Mouse (Mus musculus): ENCODE data around the gene Edn2. TPM values are rescaled to one million over a fixed set of nuclear protein-coding genes. Genes with fewer than 3 reads are reported as not detected.

The Edn2 gene
- polyA plus RNA-seq, 1 experiment = not detected

GRCm38 (mm10) chr4:120128033-120128432 is 33.0 kb upstream of the Edn2 start:
- H3K36me3 ChIP-seq (ENCODE audit: control insufficient read depth, insufficient read depth, low read length) = no peaks in the 10 kb centered on the region
- no peak overlapping the region for H3K27ac ChIP-seq (ENCODE audit: control insufficient read depth, insufficient read depth, low read depth, low read length)
- no peak for TF ChIP-seq CTCF (IDR thresholded peaks at IDR 0.05; ENCODE audit: control insufficient read depth, insufficient read depth, insufficient replicate concordance, low read depth, low read length)
- TF ChIP-seq POLR2A (IDR thresholded peaks at IDR 0.05; ENCODE audit: control insufficient read depth, low read depth, low read length) = no peak
- no peaks in the 10 kb centered on the region; the same call in 1 of the 2 replicates for H3K4me1 ChIP-seq (ENCODE audit: control insufficient read depth, insufficient read depth, low read length)
- no peaks in the 10 kb centered on the region for H3K27me3 ChIP-seq (ENCODE audit: control insufficient read depth, insufficient read depth, low read length)
- H3K4me3 ChIP-seq (ENCODE audit: control insufficient read depth, low read depth, low read length) = no peak overlapping the region

GRCm38 (mm10) chr4:120129233-120129885 is 31.6 kb upstream of the Edn2 start:
- no peaks in the 10 kb centered on the region for H3K36me3 ChIP-seq (ENCODE audit: control insufficient read depth, insufficient read depth, low read length)
- H3K4me1 ChIP-seq (ENCODE audit: control insufficient read depth, insufficient read depth, low read length) = no peaks in the 10 kb centered on the region; the same call in 1 of the 2 replicates
- no peaks in the 10 kb centered on the region for H3K27me3 ChIP-seq (ENCODE audit: control insufficient read depth, insufficient read depth, low read length)
- H3K4me3 ChIP-seq (ENCODE audit: control insufficient read depth, low read depth, low read length) = no peak overlapping the region
- no peak overlapping the region for H3K27ac ChIP-seq (ENCODE audit: control insufficient read depth, insufficient read depth, low read depth, low read length)
- no peak for TF ChIP-seq POLR2A (IDR thresholded peaks at IDR 0.05; ENCODE audit: control insufficient read depth, low read depth, low read length)
- peak; percentile 93; the same call in 1 of the 2 replicates for TF ChIP-seq CTCF (IDR thresholded peaks at IDR 0.05; ENCODE audit: control insufficient read depth, insufficient read depth, insufficient replicate concordance, low read depth, low read length)

DNA sequence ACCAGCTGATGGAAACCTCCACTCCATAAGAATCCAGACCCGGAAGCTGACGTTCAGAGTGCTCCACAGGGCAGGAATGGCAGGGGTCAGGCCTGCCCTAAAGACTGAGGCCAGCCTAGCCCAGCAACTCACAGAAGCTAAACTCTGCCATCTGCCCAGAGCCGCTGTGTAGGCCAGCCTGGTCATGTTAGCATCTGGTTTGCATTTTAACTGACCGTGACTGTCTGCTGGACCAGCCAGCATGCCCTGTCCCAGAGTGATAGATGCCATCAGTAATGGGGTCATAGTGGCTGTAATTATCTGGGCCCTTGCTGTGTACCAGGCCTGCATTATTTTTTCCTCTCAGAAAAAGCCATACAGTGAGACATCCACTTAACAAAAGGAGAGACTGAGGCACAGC is 30.1 kb upstream of the Edn2 start:
- Histone ChIP-seq H3K36me3 (ENCODE audit: control insufficient read depth, insufficient read depth, low read length) (no peaks in the 10 kb centered on the region), H3K27me3 (ENCODE audit: control insufficient read depth, insufficient read depth, low read length) (no peaks in the 10 kb centered on the region), H3K4me3 (ENCODE audit: control insufficient read depth, low read depth, low read length) (no peak overlapping the region), H3K27ac (ENCODE audit: control insufficient read depth, insufficient read depth, low read depth, low read length) (no peak overlapping the region), H3K4me1 (ENCODE audit: control insufficient read depth, insufficient read depth, low read length) (no peaks in the 10 kb centered on the region; the same call in 1 of the 2 replicates)
- TF ChIP-seq POLR2A (IDR thresholded peaks at IDR 0.05; ENCODE audit: control insufficient read depth, low read depth, low read length) (no peak), CTCF (IDR thresholded peaks at IDR 0.05; ENCODE audit: control insufficient read depth, insufficient read depth, insufficient replicate concordance, low read depth, low read length) (no peak)

GRCm38 (mm10) chr4:120131441-120132220 is 29.4 kb upstream of the Edn2 start:
- H3K36me3 ChIP-seq (ENCODE audit: control insufficient read depth, insufficient read depth, low read length) = no peaks in the 10 kb centered on the region
- H3K27me3 ChIP-seq (ENCODE audit: control insufficient read depth, insufficient read depth, low read length) = no peaks in the 10 kb centered on the region
- no peaks in the 10 kb centered on the region; the same call in 1 of the 2 replicates for H3K4me1 ChIP-seq (ENCODE audit: control insufficient read depth, insufficient read depth, low read length)
- H3K4me3 ChIP-seq (ENCODE audit: control insufficient read depth, low read depth, low read length) = no peak overlapping the region
- TF ChIP-seq CTCF (IDR thresholded peaks at IDR 0.05; ENCODE audit: control insufficient read depth, insufficient read depth, insufficient replicate concordance, low read depth, low read length) (no peak), POLR2A (IDR thresholded peaks at IDR 0.05; ENCODE audit: control insufficient read depth, low read depth, low read length) (no peak)
- no peak overlapping the region for H3K27ac ChIP-seq (ENCODE audit: control insufficient read depth, insufficient read depth, low read depth, low read length)

DNA sequence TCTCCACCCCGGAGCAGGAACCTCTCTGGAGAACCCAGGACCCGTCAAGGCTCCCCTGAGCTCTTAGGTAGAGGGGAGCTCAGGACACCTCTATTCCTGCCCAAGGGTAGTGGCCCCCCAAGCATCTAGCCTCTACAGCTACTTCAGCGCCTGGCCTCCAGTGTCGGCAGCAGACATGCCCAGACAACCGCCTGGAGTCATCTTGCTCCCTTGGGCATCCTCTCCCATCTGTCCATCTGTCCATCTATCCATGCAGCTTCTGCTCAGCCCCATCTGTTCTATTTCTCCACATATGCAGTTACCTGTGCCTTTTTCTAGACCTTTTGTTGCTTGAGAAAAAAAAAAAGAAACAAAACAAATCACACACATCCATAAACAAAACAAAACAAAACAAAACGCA is 26.8 kb upstream of the Edn2 start:
- Histone ChIP-seq H3K4me1 (ENCODE audit: control insufficient read depth, insufficient read depth, low read length) (no peaks in the 10 kb centered on the region; the same call in 1 of the 2 replicates), H3K27ac (ENCODE audit: control insufficient read depth, insufficient read depth, low read depth, low read length) (no peak overlapping the region), H3K27me3 (ENCODE audit: control insufficient read depth, insufficient read depth, low read length) (no peaks in the 10 kb centered on the region), H3K36me3 (ENCODE audit: control insufficient read depth, insufficient read depth, low read length) (no peaks in the 10 kb centered on the region), H3K4me3 (ENCODE audit: control insufficient read depth, low read depth, low read length) (no peak overlapping the region)
- TF ChIP-seq POLR2A (IDR thresholded peaks at IDR 0.05; ENCODE audit: control insufficient read depth, low read depth, low read length) = no peak
- TF ChIP-seq CTCF (IDR thresholded peaks at IDR 0.05; ENCODE audit: control insufficient read depth, insufficient read depth, insufficient replicate concordance, low read depth, low read length) = no peak

GRCm38 (mm10) chr4:120141810-120142209 is 19.2 kb upstream of the Edn2 start:
- no peak overlapping the region for H3K27ac ChIP-seq (ENCODE audit: control insufficient read depth, insufficient read depth, low read depth, low read length)
- H3K36me3 ChIP-seq (ENCODE audit: control insufficient read depth, insufficient read depth, low read length) = no peaks in the 10 kb centered on the region
- H3K4me3 ChIP-seq (ENCODE audit: control insufficient read depth, low read depth, low read length) = no peak overlapping the region
- TF ChIP-seq CTCF (IDR thresholded peaks at IDR 0.05; ENCODE audit: control insufficient read depth, insufficient read depth, insufficient replicate concordance, low read depth, low read length) = no peak
- no peak for TF ChIP-seq POLR2A (IDR thresholded peaks at IDR 0.05; ENCODE audit: control insufficient read depth, low read depth, low read length)
- no peaks in the 10 kb centered on the region for H3K27me3 ChIP-seq (ENCODE audit: control insufficient read depth, insufficient read depth, low read length)
- H3K4me1 ChIP-seq (ENCODE audit: control insufficient read depth, insufficient read depth, low read length) = no peaks in the 10 kb centered on the region

DNA sequence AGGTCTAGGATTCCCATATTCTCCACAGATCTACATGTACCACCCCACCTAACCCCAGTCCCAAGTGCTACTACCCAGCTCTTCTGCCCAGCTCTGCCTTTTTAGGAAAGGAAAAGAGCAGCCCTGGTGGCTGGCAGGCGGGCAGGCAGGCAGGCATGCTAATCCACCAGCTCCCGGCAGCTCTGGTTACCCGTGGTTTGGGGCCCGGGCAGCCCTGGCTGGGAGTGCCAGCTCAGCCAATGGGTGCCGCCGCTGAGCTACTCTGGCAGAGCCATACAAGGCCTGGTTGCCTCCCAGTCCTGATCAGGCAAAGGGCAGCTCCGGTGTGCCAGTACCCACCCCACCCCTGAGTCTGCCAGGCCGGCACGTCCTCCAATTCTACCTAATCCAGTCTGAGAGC is 18.1 kb upstream of the Edn2 start:
- Histone ChIP-seq H3K4me1 (ENCODE audit: control insufficient read depth, insufficient read depth, low read length) (no peaks in the 10 kb centered on the region), H3K36me3 (ENCODE audit: control insufficient read depth, insufficient read depth, low read length) (no peaks in the 10 kb centered on the region), H3K27me3 (ENCODE audit: control insufficient read depth, insufficient read depth, low read length) (no peaks in the 10 kb centered on the region), H3K27ac (ENCODE audit: control insufficient read depth, insufficient read depth, low read depth, low read length) (no peak overlapping the region), H3K4me3 (ENCODE audit: control insufficient read depth, low read depth, low read length) (no peak overlapping the region)
- no peak for TF ChIP-seq POLR2A (IDR thresholded peaks at IDR 0.05; ENCODE audit: control insufficient read depth, low read depth, low read length)
- TF ChIP-seq CTCF (IDR thresholded peaks at IDR 0.05; ENCODE audit: control insufficient read depth, insufficient read depth, insufficient replicate concordance, low read depth, low read length) = no peak

Measured in testis, adult 2 months (tissue).